In genomic region chr8:86920455-86920854, GRCm38 (mm10) we compare ENCODE assay signal across 14 mouse cellular contexts.
"Had no signal": no experiment of that assay in that cellular context is flagged by ENCODE, and none has a peak within 500 bp of the region (broad histone marks: within the 10 kb centered on the region; RNA-seq: fewer than 3 reads in every experiment).

No protein-coding gene starts in this region.

- H3K36me3 ChIP-seq: limb, embryonic 12.5 days; liver, embryonic 13.5 days; midbrain, embryonic 15.5 days; neural tube, embryonic 12.5 days had no signal

- DNase-seq: kidney, adult 8-10 months; kidney, postnatal 36 days; layer of hippocampus, adult 9-11 months; liver; liver, embryonic 13.5 days; liver, postnatal 0 days; right cerebral cortex, postnatal 25 days; spleen, adult 18-20 months; thymus, adult 18-20 months; thymus, postnatal 25 days had no signal

- H3K4me3 ChIP-seq: limb, embryonic 12.5 days; liver, embryonic 13.5 days; midbrain, embryonic 15.5 days; neural tube, embryonic 12.5 days had no signal

- H3K27me3 ChIP-seq: midbrain, embryonic 15.5 days; neural tube, embryonic 12.5 days had no signal

- H3K4me1 ChIP-seq: liver, embryonic 13.5 days; midbrain, embryonic 15.5 days; neural tube, embryonic 12.5 days had no signal

- H3K9ac ChIP-seq: limb, embryonic 12.5 days; liver, embryonic 13.5 days; liver, postnatal 0 days; midbrain, embryonic 15.5 days; neural tube, embryonic 12.5 days had no signal

- H3K27ac ChIP-seq: limb, embryonic 12.5 days; liver, embryonic 13.5 days; midbrain, embryonic 15.5 days; neural tube, embryonic 12.5 days had no signal

- ATAC-seq: liver, postnatal 0 days; midbrain, embryonic 15.5 days had no signal

- H3K9me3 ChIP-seq: limb, embryonic 12.5 days; liver, embryonic 13.5 days; midbrain, embryonic 15.5 days; neural tube, embryonic 12.5 days had no signal

- H3K4me2 ChIP-seq: limb, embryonic 12.5 days; liver, embryonic 13.5 days; midbrain, embryonic 11.5 days; midbrain, embryonic 15.5 days; neural tube, embryonic 12.5 days had no signal
